Mouse (Mus musculus) CH12.LX (cell line): ENCODE data around the gene Nos2.

ENCODE experiments used
- CTCF ChIP-seq, 2 experiments: IDR thresholded peaks in 1 of 2; conservative IDR thresholded peaks in 1 of 2; 2 replicates each; pipeline ENCODE4 v1.5.1; 2011 to 2012; ENCODE audit warnings: low read depth in 2 of 2, low read length in 2 of 2, improper control_type of control experiment in 1 of 2, inconsistent platforms in 1 of 2, mild to moderate bottlenecking in 1 of 2, moderate library complexity in 1 of 2
- ELF1 ChIP-seq: IDR thresholded peaks from 2 replicates; pipeline ENCODE4 v1.6.1; 2014; ENCODE audit warnings: low read depth, mild to moderate bottlenecking, inconsistent platforms, low read length, improper control_type of control experiment
- ZNF384 ChIP-seq: IDR thresholded peaks from 2 replicates; pipeline ENCODE4 v1.6.1; 2012; ENCODE audit warnings: low read depth, low read length, improper control_type of control experiment, inconsistent platforms

DNA sequence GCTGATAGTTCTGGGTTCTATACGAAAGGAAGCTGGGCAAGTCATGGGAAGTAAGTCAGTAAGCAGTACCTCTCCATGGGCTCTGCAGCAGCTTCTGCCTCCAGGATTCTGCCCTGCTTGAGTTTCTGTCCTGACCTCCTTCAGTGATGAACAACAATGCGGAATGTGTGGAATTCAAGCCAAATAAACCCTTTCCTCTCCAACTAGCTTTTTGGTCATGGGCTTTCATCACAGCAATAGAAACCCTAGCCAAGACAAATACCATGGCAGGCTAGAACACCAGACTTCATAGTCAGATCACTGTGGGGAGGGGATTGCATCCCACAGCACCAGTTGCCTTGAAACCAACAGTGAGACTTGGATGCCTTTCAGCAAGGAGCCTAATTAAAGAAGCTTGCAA, 47.8 kb upstream of the Nos2 start:
- TF ChIP-seq CTCF (conservative IDR thresholded peaks at IDR 0.05 in 1 of 2, IDR thresholded peaks at IDR 0.05 in 1 of 2; ENCODE audit: low read depth in 2 of 2, low read length in 2 of 2) (no peak), ZNF384 (no peak), ELF1 (no peak)
